Mouse (Mus musculus) CH12.LX (cell line): ENCODE data around the gene Hoxc5. TPM values are rescaled to one million over a fixed set of nuclear protein-coding genes. Genes with fewer than 3 reads are reported as not detected.
A peak's percentile ranks its signal among the peaks of the same experiment; 100 is the strongest.

Experiments used
- DNase-seq: peaks from one replicate; pipeline ENCODE4 v3.0.0-alpha.2; 2013; ENCODE audit errors: extremely low read depth
- H3K27ac ChIP-seq: 2 replicates; pipeline ENCODE4 v1.5.1; 2012; ENCODE audit warnings: low read depth, mild to moderate bottlenecking, control low read depth, moderate library complexity; ENCODE audit not compliant: insufficient read depth
- H3K27me3 ChIP-seq: replicated peaks from 2 replicates; pipeline ENCODE3; 2012; ENCODE audit warnings: inconsistent platforms
- H3K36me3 ChIP-seq, 2 experiments: replicated peaks in 1 of 2; 2 replicates each; pipeline versions ENCODE3 to v1.6.1; 2012; ENCODE audit warnings: inconsistent platforms in 1 of 2, low read length in 1 of 2, mild to moderate bottlenecking in 1 of 2, mixed read lengths in 1 of 2, moderate library complexity in 1 of 2; ENCODE audit not compliant: control insufficient read depth in 1 of 2, insufficient read depth in 1 of 2
- H3K4me1 ChIP-seq, 2 experiments: 2 replicates each; pipeline ENCODE4 v1.6.1; 2012; ENCODE audit warnings: inconsistent platforms in 1 of 2, moderate library complexity in 1 of 2; ENCODE audit not compliant: insufficient read depth in 2 of 2, control insufficient read depth in 1 of 2
- H3K4me2 ChIP-seq: 2 replicates; pipeline ENCODE4 v1.6.1; 2012; ENCODE audit warnings: low read depth, mild to moderate bottlenecking, control low read depth; ENCODE audit not compliant: poor library complexity, insufficient read depth, severe bottlenecking
- H3K4me3 ChIP-seq, 3 experiments: fragments of 150-350 bp in 1 of 3; sonication (generic) in 1 of 3; replicated peaks in 1 of 3; 2 replicates each; pipeline versions ENCODE3 to v1.5.1; 2011 to 2012; ENCODE audit warnings: low read depth in 2 of 3, low read length in 2 of 3, mild to moderate bottlenecking in 2 of 3, moderate library complexity in 2 of 3, control low read depth in 1 of 3, improper control_type of control experiment in 1 of 3, inconsistent platforms in 1 of 3, mixed read lengths in 1 of 3; ENCODE audit not compliant: poor library complexity in 1 of 3
- H3K79me2 ChIP-seq: replicated peaks from 2 replicates; pipeline ENCODE4 v1.6.1; 2012; ENCODE audit warnings: mild to moderate bottlenecking, moderate library complexity; ENCODE audit not compliant: control insufficient read depth, poor library complexity, insufficient read depth, severe bottlenecking; ENCODE audit errors: extremely low read depth
- H3K9ac ChIP-seq: 2 replicates; pipeline ENCODE4 v1.6.1; 2012; ENCODE audit warnings: low read depth, mild to moderate bottlenecking, control low read depth, moderate library complexity; ENCODE audit not compliant: insufficient read depth
- H3K9me3 ChIP-seq: replicated peaks from 2 replicates; pipeline ENCODE3; 2012; ENCODE audit warnings: low read length, inconsistent platforms, mixed read lengths
- BHLHE40 ChIP-seq: IDR thresholded peaks from 2 replicates; pipeline ENCODE4 v1.6.1; 2011; ENCODE audit warnings: mild to moderate bottlenecking, low read depth, low read length, improper control_type of control experiment
- CHD2 ChIP-seq: IDR thresholded peaks from 2 replicates; pipeline ENCODE4 v1.6.1; 2011; ENCODE audit warnings: low read length, improper control_type of control experiment
- CTCF ChIP-seq, 2 experiments: IDR thresholded peaks in 1 of 2; conservative IDR thresholded peaks in 1 of 2; 2 replicates each; pipeline ENCODE4 v1.5.1; 2011 to 2012; ENCODE audit warnings: low read depth in 2 of 2, low read length in 2 of 2, improper control_type of control experiment in 1 of 2, inconsistent platforms in 1 of 2, mild to moderate bottlenecking in 1 of 2, moderate library complexity in 1 of 2
- GABPA ChIP-seq: IDR thresholded peaks from 2 replicates; pipeline ENCODE4 v1.6.1; 2012; ENCODE audit warnings: low read depth, low read length, improper control_type of control experiment, inconsistent platforms; ENCODE audit not compliant: insufficient replicate concordance
- IRF4 ChIP-seq: IDR thresholded peaks from 2 replicates; pipeline ENCODE4 v1.6.1; 2014; ENCODE audit warnings: low read depth, mild to moderate bottlenecking, inconsistent platforms, low read length, improper control_type of control experiment
- MAX ChIP-seq: IDR thresholded peaks from 2 replicates; pipeline ENCODE4 v1.6.1; 2011; ENCODE audit warnings: low read length, improper control_type of control experiment
- MAZ ChIP-seq: IDR thresholded peaks from 2 replicates; pipeline ENCODE4 v1.6.1; 2012; ENCODE audit warnings: low read depth, mild to moderate bottlenecking, inconsistent platforms, low read length, improper control_type of control experiment, moderate library complexity
- MXI1 ChIP-seq: IDR thresholded peaks from 2 replicates; pipeline ENCODE4 v1.6.1; 2011; ENCODE audit warnings: mild to moderate bottlenecking, low read depth, low read length, improper control_type of control experiment
- MYC ChIP-seq: IDR thresholded peaks from 2 replicates; pipeline ENCODE4 v1.6.1; 2011; ENCODE audit warnings: low read depth, mild to moderate bottlenecking, improper control_type of control experiment, low read length
- TCF12 ChIP-seq: IDR thresholded peaks from 2 replicates; pipeline ENCODE4 v1.6.1; 2014; ENCODE audit warnings: low read depth, mild to moderate bottlenecking, inconsistent platforms, low read length, improper control_type of control experiment
- USF1 ChIP-seq: IDR thresholded peaks from 2 replicates; pipeline ENCODE4 v1.6.1; 2014; ENCODE audit warnings: low read depth, mild to moderate bottlenecking, inconsistent platforms, low read length, improper control_type of control experiment
- USF2 ChIP-seq: conservative IDR thresholded peaks from 2 replicates; pipeline ENCODE4 v1.6.1; 2011; ENCODE audit warnings: low read depth, low read length, improper control_type of control experiment
- ZC3H11A ChIP-seq: IDR thresholded peaks from 2 replicates; pipeline ENCODE4 v1.6.1; 2012; ENCODE audit warnings: low read depth, mild to moderate bottlenecking, inconsistent platforms, low read length, improper control_type of control experiment
- ZMIZ1 ChIP-seq: IDR thresholded peaks from 2 replicates; pipeline ENCODE4 v1.6.1; 2012; ENCODE audit warnings: low read depth, mild to moderate bottlenecking, inconsistent platforms, low read length, improper control_type of control experiment
- ZNF384 ChIP-seq: IDR thresholded peaks from 2 replicates; pipeline ENCODE4 v1.6.1; 2012; ENCODE audit warnings: low read depth, low read length, improper control_type of control experiment, inconsistent platforms
- dilution Hi-C: fragments of 300-500 bp; cut with MboI; formaldehyde crosslinking; loops from 2 replicates; pipeline ENCODE4 v1.14.3; 2020; ENCODE audit warnings: low sequenced_read_pairs; ENCODE audit not compliant: extremely low pct_unique_long_range_greater_than_20kb, extremely low pct_ligation_motif_present
- in situ Hi-C: fragments of 300-500 bp; cut with MboI; formaldehyde crosslinking; loops from 3 replicates; pipeline ENCODE4 v1.14.3; 2019; ENCODE audit warnings: low sequenced_read_pairs, low pct_ligation_motif_present, low pct_unique_long_range_greater_than_20kb, mixed read lengths
- polyA plus RNA-seq: library from polyadenylated mRNA; unstranded; fragments of >175 nt; gene quantifications from 2 replicates; pipeline ENCODE4 v1.2.1, GENCODE M21; 2012; ENCODE audit warnings: low read depth; ENCODE audit not compliant: insufficient read length
- total RNA-seq, 2 experiments: library from RNA; depleted of rRNA; stranded (reverse); fragments of 300-350 nt in 1 of 2; fragments of >200 nt in 1 of 2; gene quantifications; 2 replicates each; pipeline ENCODE4 v1.2.3; 2012 to 2014

Gene Hoxc5
- total and polyA plus RNA-seq, 3 experiments = 0.15 to 0.16 TPM; not detected in 1

DNA sequence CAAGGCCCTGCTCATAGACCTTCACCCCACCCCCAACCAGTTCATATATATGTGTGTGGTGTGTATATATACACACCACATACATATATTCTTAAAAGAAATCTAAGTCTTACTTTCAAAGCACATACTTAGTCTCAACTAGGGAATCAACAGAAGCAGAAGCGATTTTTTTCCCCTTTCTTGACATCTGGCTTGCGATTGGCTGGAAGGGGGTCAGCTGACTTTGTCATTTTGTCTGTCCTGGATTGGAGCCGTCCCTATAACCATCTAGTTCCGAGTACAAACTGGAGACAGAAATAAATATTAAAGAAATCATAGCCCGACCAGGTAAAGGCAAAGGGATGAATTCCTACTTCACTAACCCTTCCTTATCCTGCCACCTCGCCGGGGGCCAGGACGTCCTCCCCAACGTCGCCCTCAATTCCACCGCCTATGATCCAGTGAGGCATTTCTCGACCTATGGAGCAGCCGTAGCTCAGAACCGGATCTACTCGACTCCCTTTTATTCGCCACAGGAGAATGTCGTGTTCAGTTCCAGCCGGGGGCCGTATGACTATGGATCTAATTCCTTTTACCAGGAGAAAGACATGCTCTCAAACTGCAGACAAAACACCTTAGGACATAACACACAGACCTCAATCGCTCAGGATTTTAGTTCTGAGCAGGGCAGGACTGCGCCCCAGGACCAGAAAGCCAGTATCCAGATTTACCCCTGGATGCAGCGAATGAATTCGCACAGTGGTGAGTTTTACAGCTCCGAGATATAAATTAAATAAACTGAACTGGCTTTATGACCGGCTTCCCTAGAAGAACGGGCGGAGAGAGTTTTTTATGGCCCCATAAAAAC, 42.2 kb downstream of the Hoxc5 start:
- H3K4me2 ChIP-seq = 0 out of 2 replicates have a peak overlapping the region, but pooled peaks have one; percentile 9
- in situ Hi-C loops = loop anchor here (10.0 kb wide), 1 partner anchor 165 kb away; no protein-coding TSS in a partner anchor
- H3K9ac ChIP-seq = no peak overlapping the region; the same call in 1 of the 2 replicates
- peak overlapping the region; percentile 10 to 45 (median 37) for H3K4me3 ChIP-seq
- H3K4me1 ChIP-seq = peaks cover 6 to 56% of the 10 kb centered on the region in 2 experiments; a peak in 3 of 4 replicates
- no peaks in the 10 kb centered on the region for H3K36me3 ChIP-seq
- no peak overlapping the region for H3K27ac ChIP-seq
- TF ChIP-seq USF2 (peak; percentile 87), ZNF384 (peak; percentile 80), USF1 (peak; percentile 85), MXI1 (no peak), MAX (0 out of 2 replicates have a peak, but pooled peaks have one; percentile 33), MAZ (no peak), MYC (no peak), IRF4 (no peak), BHLHE40 (no peak)
- H3K27me3 ChIP-seq = no peaks in the 10 kb centered on the region
- H3K79me2 ChIP-seq = no peaks in the 10 kb centered on the region
- H3K9me3 ChIP-seq = peaks cover 4% of the 10 kb centered on the region
- peak; percentile 57 for DNase-seq
- dilution Hi-C loops = no loop called here

DNA sequence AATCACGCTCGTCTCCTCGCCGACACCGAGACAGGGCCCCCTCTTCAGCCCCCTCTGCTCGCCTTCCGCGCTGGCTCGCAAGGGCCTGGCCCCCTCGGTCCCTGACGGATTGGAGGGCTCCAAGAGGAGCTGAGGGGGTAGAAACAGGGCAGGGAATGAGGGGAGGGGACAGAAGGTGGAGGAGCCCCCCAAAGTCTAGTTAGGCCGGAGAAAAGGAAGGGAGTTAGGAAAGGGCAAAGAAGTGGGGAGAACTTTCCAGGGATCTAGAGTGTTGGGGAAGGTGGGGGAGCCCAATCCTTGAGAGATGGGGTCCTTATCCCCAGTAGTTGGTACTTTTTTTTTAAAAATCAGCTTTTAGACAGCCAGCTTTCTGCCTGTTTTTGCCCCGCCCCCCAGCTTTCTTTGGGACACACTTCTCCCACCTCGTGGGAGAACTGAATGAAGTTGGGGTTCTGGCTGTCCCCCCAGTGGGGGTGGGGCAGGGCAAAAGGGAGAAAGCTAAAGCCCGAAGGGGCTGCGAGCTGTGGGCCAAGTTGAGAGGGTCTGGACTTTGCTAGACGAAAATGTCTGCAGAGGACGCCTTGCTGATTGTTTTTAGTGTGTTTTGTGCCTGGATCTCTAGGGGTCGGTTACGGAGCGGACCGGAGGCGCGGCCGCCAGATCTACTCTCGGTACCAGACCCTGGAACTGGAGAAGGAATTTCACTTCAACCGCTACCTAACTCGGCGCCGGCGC, 43.0 kb downstream of the Hoxc5 start:
- H3K4me1 ChIP-seq = peaks cover 2 to 48% of the 10 kb centered on the region in 2 experiments; a peak in 3 of 4 replicates
- no peak overlapping the region for H3K27ac ChIP-seq
- H3K9me3 ChIP-seq = peaks cover 7% of the 10 kb centered on the region
- H3K36me3 ChIP-seq = no peaks in the 10 kb centered on the region
- DNase-seq = no peak
- no peaks in the 10 kb centered on the region for H3K79me2 ChIP-seq
- H3K9ac ChIP-seq = no peak overlapping the region
- dilution Hi-C loops = no loop called here
- no peak overlapping the region for H3K4me2 ChIP-seq
- in situ Hi-C loops = loop anchor here (10.0 kb wide), 1 partner anchor 165 kb away; no protein-coding TSS in a partner anchor
- H3K4me3 ChIP-seq = no peak overlapping the region
- H3K27me3 ChIP-seq = no peaks in the 10 kb centered on the region
- TF ChIP-seq GABPA (no peak), MYC (no peak), TCF12 (no peak), CTCF (conservative IDR thresholded peaks at IDR 0.05 in 1 of 2, IDR thresholded peaks at IDR 0.05 in 1 of 2; ENCODE audit: low read depth in 2 of 2, low read length in 2 of 2) (no peak), ZC3H11A (no peak), ZMIZ1 (no peak), CHD2 (no peak)
